Mouse (Mus musculus): Measurements from ENCODE around the gene Mgl2.
"Not testable (repeated sequence)": the region's sequence is repeated elsewhere in the genome, so short reads cannot be mapped to it uniquely, and the experiment has no call there.

- not testable (repeated sequence) for TF ChIP-seq E2F4 (IDR thresholded peaks at IDR 0.05; ENCODE audit: insufficient read depth); MYOG (IDR thresholded peaks at IDR 0.05; ENCODE audit: control insufficient read depth in 1 of 3, insufficient read depth in 1 of 3, insufficient read length in 2 of 3, low read depth in 2 of 3); USF1 (IDR thresholded peaks at IDR 0.05; ENCODE audit: low read depth); POLR2A (IDR thresholded peaks at IDR 0.05; ENCODE audit: insufficient read length, low read depth); TCF12 (IDR thresholded peaks at IDR 0.05; ENCODE audit: insufficient read depth, poor library complexity, severe bottlenecking); MYOD1 (IDR thresholded peaks at IDR 0.05; ENCODE audit: control insufficient read depth in 1 of 3, insufficient read length in 2 of 3, low read depth in 2 of 3); CEBPB (IDR thresholded peaks at IDR 0.05; ENCODE audit: insufficient read depth, poor library complexity, severe bottlenecking); POLR2AphosphoS2 (IDR thresholded peaks at IDR 0.05; ENCODE audit: insufficient read length, low read depth); MAX (IDR thresholded peaks at IDR 0.05; ENCODE audit: low read depth); TCF3 (IDR thresholded peaks at IDR 0.05; ENCODE audit: insufficient read length, low read depth); SRF (IDR thresholded peaks at IDR 0.05; ENCODE audit: control insufficient read depth, insufficient read length, low read depth); REST (IDR thresholded peaks at IDR 0.05; ENCODE audit: insufficient read depth, insufficient read length)
These were observed 39.3 kb downstream of the Mgl2 start for GRCm38 (mm10) chr11:70169471-70169870.
